Mouse (Mus musculus) liver (tissue): ENCODE measurements around the gene Mad2l1bp.

Experiments used
- DNase-seq: peaks from one replicate; pipeline ENCODE4 v3.0.0-alpha.2; 2020; ENCODE audit warnings: mixed read lengths

The Mad2l1bp gene

GRCm38 (mm10) chr17:46152847-46153782, at the start of gene Mad2l1bp:
Gene Mad2l1bp, minus strand, starts transcription at chr17:46153553.
- DNase-seq: peak; percentile 95

- no peak for DNase-seq
Observed at GRCm38 (mm10) chr17:46203078-46203477, 49.7 kb upstream of the Mad2l1bp start.

- peak; percentile 96 for DNase-seq
Observed at GRCm38 (mm10) chr17:46202421-46203071, 49.2 kb upstream of the Mad2l1bp start, which contains the start of the genes Polh and Xpo5. Gene Polh, minus strand, starts transcription at chr17:46202645. Gene Xpo5, plus strand, starts transcription at chr17:46202782.

DNA sequence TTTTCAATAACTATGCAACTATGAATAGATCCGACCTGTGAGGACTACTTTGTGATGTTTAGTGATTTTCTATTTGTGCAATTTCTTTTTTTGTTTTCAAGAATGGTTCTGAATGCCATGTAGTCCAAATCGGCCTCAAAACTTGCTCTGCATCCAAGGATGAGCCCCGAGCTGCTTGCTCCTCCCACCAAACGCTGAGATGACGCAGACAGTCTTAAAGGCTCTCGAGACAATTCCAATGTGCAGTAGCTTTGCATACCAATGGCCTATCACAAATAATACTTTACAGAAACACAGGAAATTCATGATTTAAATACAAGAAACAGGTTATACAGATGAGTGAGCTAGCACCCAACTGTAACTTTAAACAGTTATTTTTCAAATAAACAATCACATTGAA, 47.8 kb upstream of the Mad2l1bp start:
- DNase-seq: peak; percentile 63

DNA sequence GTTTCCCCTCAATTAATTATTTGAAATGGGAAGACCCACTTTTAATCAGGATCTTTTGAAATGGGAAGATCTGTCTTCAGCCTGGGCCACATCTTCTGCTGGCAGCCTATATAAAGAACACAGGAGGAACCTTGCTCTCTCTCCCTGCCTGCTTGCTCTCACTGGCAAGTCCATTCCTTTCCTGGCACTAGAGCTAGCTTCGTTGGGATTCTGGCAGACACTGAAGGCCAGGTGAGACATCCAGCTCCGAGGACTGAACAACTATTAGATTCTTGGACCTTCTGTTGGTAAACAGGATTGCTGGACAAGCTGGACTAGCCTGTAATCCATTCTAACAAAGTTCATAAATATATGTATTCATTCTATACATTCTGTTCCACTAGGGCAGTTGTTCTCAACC, 35.5 kb upstream of the Mad2l1bp start:
- DNase-seq: no peak

DNA sequence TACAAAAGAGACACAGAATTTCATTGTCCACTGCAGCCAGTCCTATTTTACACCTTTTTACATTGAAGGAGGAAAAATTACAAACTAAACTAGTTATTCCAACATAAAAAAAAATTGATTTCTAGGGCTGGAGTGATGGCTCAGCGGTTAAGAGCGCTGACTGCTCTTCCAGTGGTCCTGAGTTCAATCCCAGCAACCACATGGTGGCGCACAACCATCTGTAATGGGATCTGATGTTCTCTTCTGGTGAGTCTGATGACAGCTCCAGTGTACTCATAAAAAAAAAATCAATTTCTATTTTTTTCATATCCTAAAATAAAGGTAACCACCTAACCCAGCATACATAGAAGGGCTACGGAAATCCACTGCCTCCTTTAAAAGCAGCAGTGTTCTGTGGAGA, 28.9 kb upstream of the Mad2l1bp start:
- no peak for DNase-seq

DNA sequence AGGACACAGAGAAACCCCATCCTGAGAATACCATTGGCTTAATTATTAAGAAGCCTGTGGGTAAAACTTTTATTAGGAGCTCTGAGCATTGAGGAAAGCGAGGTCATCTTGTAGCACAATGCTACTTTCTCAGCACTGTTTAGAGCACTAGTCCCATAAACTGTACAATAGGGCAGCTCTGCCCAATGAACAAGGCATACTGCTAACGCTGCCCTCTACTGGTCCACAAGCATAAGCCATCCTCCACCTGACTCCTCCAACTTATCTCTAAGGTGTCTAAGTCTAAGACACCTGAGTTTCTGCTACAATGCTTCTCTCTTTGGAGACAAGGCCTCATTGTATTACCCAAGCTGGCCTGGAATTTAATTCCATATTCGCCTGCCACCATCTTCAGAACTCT, 17.2 kb upstream of the Mad2l1bp start:
- DNase-seq: peak; percentile 53

- no peak for DNase-seq
Observed at GRCm38 (mm10) chr17:46168768-46169167, 15.4 kb upstream of the Mad2l1bp start.

DNA sequence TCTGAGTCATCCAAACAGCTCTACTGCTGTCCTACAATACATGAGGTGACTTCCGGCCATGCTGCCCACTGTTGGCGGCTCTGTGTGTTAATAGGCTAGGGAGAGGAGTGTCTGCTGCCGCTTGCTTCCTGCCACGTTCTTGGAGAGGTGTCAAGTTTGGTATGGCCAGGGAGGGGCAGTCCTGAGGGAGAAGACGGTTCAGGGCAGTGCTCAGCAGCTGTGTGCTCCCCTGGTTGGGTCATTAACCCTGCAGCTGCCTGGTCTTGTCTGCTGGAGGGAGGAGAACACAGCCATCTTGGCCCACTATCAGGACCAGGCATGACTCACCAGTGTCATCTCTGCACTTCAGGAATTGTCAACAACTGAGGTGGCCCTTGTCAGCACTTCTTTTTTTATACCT, 15.0 kb upstream of the Mad2l1bp start:
- DNase-seq: peak; percentile 39

DNA sequence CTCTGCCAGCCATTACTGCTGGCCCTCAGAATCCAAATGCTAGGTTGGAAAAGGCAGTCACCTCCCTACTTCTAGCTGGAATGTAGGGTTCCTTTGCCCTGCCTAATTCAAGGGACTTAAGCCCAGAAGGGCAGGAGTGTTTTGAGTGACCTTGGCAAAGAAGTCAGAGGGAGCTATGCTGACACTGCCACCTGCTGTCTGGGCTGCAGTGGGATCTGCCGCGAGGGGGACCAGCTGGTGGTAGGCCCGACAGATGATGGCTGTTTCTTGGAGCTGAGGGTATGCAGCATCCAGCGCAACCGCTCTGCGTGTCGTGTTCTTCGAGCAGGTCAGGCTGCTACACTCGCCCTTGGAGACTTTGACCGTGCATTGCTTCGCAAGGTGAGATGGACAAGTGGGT, 13.7 kb upstream of the Mad2l1bp start:
- no peak for DNase-seq

GRCm38 (mm10) chr17:46166270-46166669, 12.9 kb upstream of the Mad2l1bp start:
- no peak for DNase-seq

DNA sequence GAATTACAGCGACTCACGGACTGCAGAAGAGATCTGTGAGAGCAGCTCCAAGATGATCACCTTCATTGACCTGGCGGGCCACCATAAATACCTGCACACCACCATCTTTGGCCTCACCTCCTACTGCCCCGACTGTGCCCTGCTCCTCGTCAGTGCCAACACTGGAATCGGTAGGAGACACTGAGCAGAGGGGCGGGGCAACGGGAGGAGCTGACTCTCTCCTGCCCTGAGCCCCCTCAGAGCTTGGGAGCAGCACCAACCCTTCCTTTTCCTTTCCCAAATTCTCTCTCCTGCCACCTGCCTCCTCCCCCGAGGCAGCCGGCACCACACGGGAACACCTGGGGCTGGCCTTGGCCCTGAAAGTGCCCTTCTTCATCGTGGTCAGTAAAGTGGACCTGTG, 12.1 kb upstream of the Mad2l1bp start:
- no peak for DNase-seq

DNA sequence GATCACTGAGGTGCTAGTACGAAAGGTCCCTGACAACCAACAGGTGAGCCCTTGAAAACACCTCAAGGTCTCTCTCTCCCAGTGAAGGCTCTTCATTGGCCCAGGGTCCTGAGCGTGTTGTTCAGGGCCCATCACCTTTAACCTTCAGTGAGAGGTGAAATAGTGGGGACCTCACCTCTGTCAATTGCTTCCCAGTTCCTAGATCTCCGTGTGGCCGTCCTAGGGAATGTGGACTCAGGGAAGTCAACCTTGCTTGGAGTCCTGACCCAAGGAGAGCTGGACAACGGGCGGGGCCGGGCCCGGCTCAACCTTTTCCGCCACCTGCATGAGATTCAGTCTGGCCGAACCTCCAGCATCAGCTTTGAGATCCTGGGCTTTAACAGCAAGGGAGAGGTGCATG, 11.4 kb upstream of the Mad2l1bp start:
- no peak for DNase-seq

DNA sequence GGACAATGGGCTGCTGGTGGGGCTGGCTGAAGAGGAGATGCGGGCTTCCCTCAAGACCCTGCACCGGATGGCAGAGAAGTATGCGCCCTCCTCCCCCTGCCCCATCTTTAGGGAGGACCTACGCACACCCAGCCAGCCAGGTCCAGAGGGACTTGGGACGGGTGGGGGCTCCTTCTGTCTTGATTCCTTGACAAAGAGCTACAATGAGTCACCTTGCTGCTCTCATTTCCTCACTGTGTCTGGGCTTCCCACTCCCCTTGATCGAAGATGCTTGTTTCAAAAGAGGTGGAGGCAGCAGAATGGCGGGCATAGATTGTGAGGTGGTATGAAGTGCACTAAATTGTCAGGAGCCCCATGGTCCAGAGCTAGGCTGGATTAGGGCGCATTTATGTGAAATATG, 10.9 kb upstream of the Mad2l1bp start:
- no peak for DNase-seq

- DNase-seq: peak; percentile 44
Observed at GRCm38 (mm10) chr17:46162951-46163421, 9.6 kb upstream of the Mad2l1bp start.

- no peak for DNase-seq
Observed at GRCm38 (mm10) chr17:46162551-46162950, 9.2 kb upstream of the Mad2l1bp start.

DNA sequence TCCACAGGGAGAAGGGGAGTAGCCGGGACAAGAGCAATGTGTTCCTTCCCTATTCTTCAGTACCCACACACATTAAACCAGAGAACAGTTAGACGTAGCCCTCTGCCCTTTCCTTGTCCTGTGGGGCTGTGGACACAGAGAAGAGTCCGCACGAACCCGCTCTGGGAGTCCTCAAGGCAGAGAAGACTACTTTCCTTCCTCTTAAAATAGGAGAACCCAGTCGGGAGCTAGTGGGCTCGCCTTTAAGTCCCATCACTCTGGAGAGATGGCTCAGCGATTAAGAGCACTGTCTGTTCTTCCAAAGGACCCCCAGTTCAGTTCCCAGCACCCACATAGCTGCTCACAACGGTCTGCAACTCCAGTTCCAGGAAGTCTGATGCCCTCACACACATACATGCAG, 8.4 kb upstream of the Mad2l1bp start:
- DNase-seq: no peak

DNA sequence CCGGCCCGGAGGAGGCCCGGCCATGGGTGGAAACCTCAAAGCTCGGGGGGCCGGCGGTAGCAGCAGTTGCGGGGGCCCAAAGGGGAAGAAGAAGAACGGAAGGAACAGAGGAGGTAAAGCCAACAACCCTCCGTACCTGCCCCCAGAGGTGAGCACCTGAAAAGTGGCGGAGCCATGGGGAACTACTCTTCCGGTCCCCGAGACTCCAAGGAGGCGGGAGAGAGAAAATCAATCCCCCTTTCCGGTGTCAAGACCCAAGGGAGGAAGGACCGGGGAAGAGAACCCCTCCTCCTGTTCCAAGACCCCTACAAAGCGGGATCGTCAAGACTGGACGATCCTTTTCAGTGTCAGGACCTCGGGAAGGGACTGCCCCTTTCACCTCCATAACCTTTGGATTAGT, 7.8 kb upstream of the Mad2l1bp start:
- no peak for DNase-seq

DNA sequence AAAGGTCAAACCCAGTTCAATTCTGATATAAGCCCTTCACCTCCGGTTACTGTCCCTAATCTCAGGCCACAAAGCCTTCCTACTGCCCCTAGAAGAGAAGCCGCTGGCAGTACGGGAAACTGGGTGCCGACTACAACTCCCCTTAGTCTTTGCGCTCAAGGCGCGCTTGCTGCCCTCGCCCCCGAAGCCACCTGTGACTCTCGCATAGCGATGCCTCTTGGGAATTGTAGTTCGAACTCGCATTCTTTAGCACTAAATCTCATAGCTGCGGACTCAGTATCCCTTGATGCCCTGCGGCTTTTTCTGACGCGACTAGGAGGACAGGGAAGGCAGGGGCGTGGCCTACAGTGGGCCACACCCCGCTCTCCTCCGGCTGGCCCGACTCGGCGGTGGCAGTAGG, 7.3 kb upstream of the Mad2l1bp start, which contains the start of gene Gtpbp2:
Gtpbp2 (plus strand) TSS at position 347 of the 400 bp plus-strand sequence.
- peak; percentile 97 for DNase-seq

DNA sequence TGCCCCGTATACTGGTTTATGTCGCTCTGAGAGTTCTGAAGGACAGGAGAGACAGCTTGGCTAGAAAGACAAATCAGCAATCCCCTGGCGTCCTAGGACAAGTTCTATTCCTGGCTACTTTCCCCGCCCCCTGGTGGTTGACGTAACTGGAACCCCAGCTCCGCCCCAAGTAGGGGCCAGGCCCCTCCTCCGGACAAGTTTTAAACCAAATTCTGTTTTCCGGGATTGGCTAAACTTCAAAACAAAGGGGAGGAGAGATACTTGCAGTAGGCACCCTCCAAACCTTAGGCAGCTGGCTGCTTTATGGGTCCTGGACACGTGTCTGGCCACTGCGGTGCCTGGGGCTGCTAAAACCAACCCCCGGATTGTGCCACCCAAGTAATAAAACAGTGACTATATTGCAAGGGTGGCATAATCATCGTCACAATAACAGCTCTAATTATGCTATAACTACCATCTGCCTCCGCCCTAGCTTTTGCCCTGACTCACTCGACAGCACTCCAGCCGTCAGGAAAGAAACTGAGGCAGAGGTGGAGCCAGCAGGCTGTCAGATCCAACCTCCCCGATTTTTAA, 6.8 kb upstream of the Mad2l1bp start:
- DNase-seq: peak; percentile 97

- DNase-seq: peak; percentile 82
Observed at GRCm38 (mm10) chr17:46159236-46159635, 5.9 kb upstream of the Mad2l1bp start.

- no peak for DNase-seq
Observed at GRCm38 (mm10) chr17:46157131-46157530, 3.8 kb upstream of the Mad2l1bp start.

- peak; percentile 86 for DNase-seq
Observed at GRCm38 (mm10) chr17:46156680-46157079, 3.3 kb upstream of the Mad2l1bp start.
